Mouse (Mus musculus) lung, postnatal 0 days (tissue): Measurements from ENCODE around the gene Nexn. TPM values are rescaled to one million over a fixed set of nuclear protein-coding genes. Genes with fewer than 3 reads are reported as not detected.
A peak's percentile ranks its signal among the peaks of the same experiment; 100 is the strongest.

Experiments
- ATAC-seq: fragments of 200-750 bp; cut with Nextera tagmentation; 2 replicates; pipeline ENCODE4 v1.8.0; 2017; ENCODE audit warnings: moderate library complexity
- DNase-seq: peaks from one replicate; pipeline ENCODE4 v3.0.0-alpha.2; 2016; ENCODE audit warnings: low spot score
- H3K27ac ChIP-seq: fragments of 300-500 bp; sonication (generic); 2 replicates; pipeline ENCODE4 v1.5.1; 2014; ENCODE audit warnings: antibody characterized with exemption, mild to moderate bottlenecking, low read length, mixed read lengths
- H3K27me3 ChIP-seq: fragments of 300-500 bp; sonication (generic); replicated peaks from 2 replicates; pipeline ENCODE4 v1.6.1; 2014; ENCODE audit warnings: low read length, mixed read lengths; ENCODE audit not compliant: insufficient read depth
- H3K36me3 ChIP-seq: fragments of 300-500 bp; sonication (generic); 2 replicates; pipeline ENCODE4 v1.6.1; 2014; ENCODE audit warnings: low read length, mixed read lengths; ENCODE audit not compliant: insufficient read depth
- H3K4me1 ChIP-seq: fragments of 300-500 bp; sonication (generic); 2 replicates; pipeline ENCODE4 v1.6.1; 2014; ENCODE audit warnings: antibody characterized with exemption, low read depth, low read length, mixed read lengths; ENCODE audit not compliant: insufficient read depth
- H3K4me2 ChIP-seq: fragments of 300-500 bp; sonication (generic); replicated peaks from 2 replicates; pipeline ENCODE4 v1.6.1; 2014; ENCODE audit warnings: low read depth, mild to moderate bottlenecking, low read length, moderate library complexity, mixed read lengths
- H3K4me3 ChIP-seq: fragments of 300-500 bp; sonication (generic); 2 replicates; pipeline ENCODE4 v1.5.1; 2014; ENCODE audit warnings: low read depth, low read length
- H3K9ac ChIP-seq: fragments of 300-500 bp; sonication (generic); replicated peaks from 2 replicates; pipeline ENCODE4 v1.6.1; 2014; ENCODE audit warnings: low read depth, mild to moderate bottlenecking
- H3K9me3 ChIP-seq: fragments of 300-500 bp; sonication (generic); 2 replicates; pipeline ENCODE4 v1.6.1; 2016; ENCODE audit warnings: low read length, mixed read lengths
- CTCF ChIP-seq: IDR thresholded peaks from 2 replicates; pipeline ENCODE4 v1.5.1; 2016; ENCODE audit warnings: antibody characterized with exemption, mild to moderate bottlenecking
- EP300 ChIP-seq: IDR thresholded peaks from 2 replicates; pipeline ENCODE4 v1.6.1; 2016; ENCODE audit warnings: antibody characterized with exemption, mild to moderate bottlenecking, control low read depth
- WGBS: fragments of 180-500 bp; shearing (Covaris S2); extraction: QIAGEN DNeasy Blood & Tissue Kit; methylation state at CpG from one replicate; pipeline ENCODE4 v1.1.7; 2014; 5-methylcytosine and 5-hydroxymethylcytosine counted together
- polyA plus RNA-seq: library from polyadenylated mRNA; unstranded; fragments of >200 nt; fragmentation: Nextera tagmentation; extraction: Ambion mirVana; gene quantifications from 2 replicates; pipeline ENCODE4 v1.2.1, GENCODE M21; 2015

Gene Nexn
- polyA plus RNA-seq, 1 experiment from 2014 or later: 39.9 TPM

DNA sequence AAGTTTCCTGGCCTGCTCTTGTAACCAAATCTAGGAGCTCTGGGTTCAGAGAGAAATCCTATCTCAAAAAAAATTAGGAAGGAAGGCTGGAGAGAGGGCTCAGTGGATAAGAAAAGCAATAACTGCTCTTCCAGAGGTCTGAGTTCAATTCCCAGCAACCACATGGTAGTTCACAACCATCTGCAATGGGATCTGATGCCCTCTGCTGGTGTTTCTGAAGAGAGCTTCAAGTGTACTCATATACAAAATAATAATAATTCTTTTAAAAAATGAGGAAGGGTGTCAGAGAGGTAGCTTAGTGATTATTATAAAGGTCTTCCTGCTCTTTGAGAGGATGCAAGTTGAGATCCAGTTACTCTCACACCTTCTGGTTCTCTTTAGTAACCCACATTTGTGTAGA is 41.2 kb downstream of the Nexn start:
- H3K27me3 ChIP-seq: no peaks in the 10 kb centered on the region
- H3K4me2 ChIP-seq: no peak overlapping the region
- no peaks in the 10 kb centered on the region for H3K9me3 ChIP-seq
- DNase-seq (no peak), ATAC-seq (no peak)
- TF ChIP-seq EP300: no peak
- peak; percentile 20 for TF ChIP-seq CTCF
- no peaks in the 10 kb centered on the region for H3K4me1 ChIP-seq
- H3K36me3 ChIP-seq: peaks cover 57% of the 10 kb centered on the region
- no peak overlapping the region for H3K27ac ChIP-seq
- no peak overlapping the region for H3K9ac ChIP-seq
- H3K4me3 ChIP-seq: no peak overlapping the region

DNA sequence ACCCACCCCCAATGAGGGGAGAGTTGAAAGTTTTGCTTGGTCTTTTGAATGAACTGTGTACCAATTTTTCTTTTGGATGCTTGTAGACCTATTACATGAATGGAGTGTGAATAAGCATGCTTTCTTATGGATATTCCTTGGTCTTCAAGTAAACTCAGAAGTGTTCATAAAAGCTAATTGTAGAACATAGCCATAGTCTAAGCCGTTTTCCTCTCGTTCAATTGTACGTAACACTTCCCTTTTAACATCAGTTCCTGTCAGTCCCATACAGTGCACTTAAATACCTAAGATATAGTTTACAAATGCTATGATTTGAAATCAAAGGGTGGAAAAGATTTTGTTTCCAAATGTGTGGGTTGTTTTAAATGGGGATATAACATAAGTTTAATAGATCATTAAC is 52.7 kb downstream of the Nexn start:
- whole genome bisulfite sequencing: 11% methylated on average over 3 of the region's 3 CpGs
- Histone ChIP-seq H3K9ac (no peak overlapping the region), H3K9me3 (no peaks in the 10 kb centered on the region), H3K27ac (no peak overlapping the region), H3K4me3 (no peak overlapping the region), H3K4me2 (0 out of 2 replicates have a peak overlapping the region, but pooled peaks have one; percentile 85), H3K4me1 (peaks cover 9% of the 10 kb centered on the region), H3K27me3 (no peaks in the 10 kb centered on the region), H3K36me3 (peaks cover 10% of the 10 kb centered on the region; the same call in 1 of the 2 replicates)
- ATAC-seq: no peak
- TF ChIP-seq CTCF (no peak), EP300 (no peak)
- no peak for DNase-seq

DNA sequence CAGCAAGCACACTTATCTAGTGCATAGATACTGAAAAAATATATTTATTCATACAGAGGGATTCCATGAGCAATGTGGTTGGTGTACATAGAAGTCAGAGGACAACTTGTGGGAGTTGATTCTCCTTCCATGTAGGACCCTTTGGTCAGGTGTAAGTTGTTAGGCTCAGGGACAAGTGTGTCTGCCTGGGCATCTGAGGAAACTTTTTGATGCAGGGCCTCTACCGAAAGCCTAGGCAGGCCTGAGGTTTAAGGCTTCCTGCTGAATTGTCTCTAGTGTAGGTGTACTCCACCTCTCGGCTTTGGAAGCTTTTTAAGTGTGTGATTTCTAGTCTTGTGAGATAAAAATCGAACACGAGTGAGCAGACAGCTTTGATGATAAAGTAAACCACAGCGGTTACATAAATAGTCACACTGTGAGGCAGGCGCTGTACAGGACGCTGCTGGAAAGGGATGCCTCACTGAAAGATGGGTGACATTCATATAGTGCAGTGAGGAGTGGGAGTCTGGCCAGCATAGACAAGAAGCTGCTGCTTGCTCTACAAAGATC is 54.3 kb downstream of the Nexn start:
- no peak for DNase-seq
- ATAC-seq: no peak
- Histone ChIP-seq H3K36me3 (no peaks in the 10 kb centered on the region), H3K4me2 (peak overlapping the region; percentile 85), H3K9me3 (no peaks in the 10 kb centered on the region), H3K4me3 (peak overlapping the region; percentile 84), H3K27ac (0 out of 2 replicates have a peak overlapping the region, but pooled peaks have one; percentile 97), H3K27me3 (no peaks in the 10 kb centered on the region), H3K4me1 (peaks cover 9% of the 10 kb centered on the region), H3K9ac (peak overlapping the region; percentile 98)
- TF ChIP-seq EP300 (no peak), CTCF (no peak)
- WGBS: 0% methylated on average over 7 of the region's 7 CpGs

DNA sequence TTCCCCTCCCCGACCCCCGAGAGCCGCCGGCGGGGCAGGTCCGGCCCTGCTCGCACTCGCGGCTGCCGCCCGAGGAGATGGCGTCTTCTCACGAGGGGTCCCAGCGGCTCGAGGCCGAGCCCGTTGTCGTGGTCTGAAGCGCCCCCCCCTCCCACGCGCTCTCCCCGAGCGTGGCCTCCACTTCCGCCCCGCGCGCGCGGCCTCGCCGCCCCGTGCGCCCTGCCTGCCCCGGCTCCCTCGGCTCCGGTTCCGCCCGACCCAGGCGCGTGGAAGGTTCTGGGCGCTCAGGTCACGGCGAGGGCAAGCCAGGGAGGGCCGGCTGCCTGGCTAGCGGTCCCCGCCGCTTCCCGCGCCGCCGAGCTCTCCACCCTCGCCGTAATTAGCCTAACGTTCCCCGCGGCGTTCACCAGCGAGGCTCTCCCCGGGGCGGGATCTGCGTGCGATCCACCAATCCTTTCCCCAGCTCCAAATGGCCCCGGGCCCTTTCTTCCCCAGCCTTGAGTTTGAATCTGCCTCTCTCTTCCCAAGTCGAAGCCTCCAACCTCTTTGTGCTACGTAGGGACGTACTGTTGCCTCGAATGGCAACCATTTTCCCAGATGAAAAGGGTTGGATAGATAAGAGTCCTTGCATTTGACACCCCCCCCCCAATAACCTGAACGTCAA is 55.3 kb downstream of the Nexn start:
- peak overlapping the region; percentile 98 for H3K9ac ChIP-seq
- peak overlapping the region; percentile 85 for H3K4me2 ChIP-seq
- WGBS: under 1% methylated on average over 52 of the region's 68 CpGs
- no peaks in the 10 kb centered on the region for H3K9me3 ChIP-seq
- H3K4me1 ChIP-seq: peaks cover 9% of the 10 kb centered on the region
- H3K4me3 ChIP-seq: peak overlapping the region; percentile 84
- TF ChIP-seq CTCF (no peak), EP300 (no peak)
- no peaks in the 10 kb centered on the region for H3K27me3 ChIP-seq
- DNase-seq: peak; percentile 79
- H3K27ac ChIP-seq: peak overlapping the region; percentile 97
- ATAC-seq: peak; percentile 53
- no peaks in the 10 kb centered on the region for H3K36me3 ChIP-seq

DNA sequence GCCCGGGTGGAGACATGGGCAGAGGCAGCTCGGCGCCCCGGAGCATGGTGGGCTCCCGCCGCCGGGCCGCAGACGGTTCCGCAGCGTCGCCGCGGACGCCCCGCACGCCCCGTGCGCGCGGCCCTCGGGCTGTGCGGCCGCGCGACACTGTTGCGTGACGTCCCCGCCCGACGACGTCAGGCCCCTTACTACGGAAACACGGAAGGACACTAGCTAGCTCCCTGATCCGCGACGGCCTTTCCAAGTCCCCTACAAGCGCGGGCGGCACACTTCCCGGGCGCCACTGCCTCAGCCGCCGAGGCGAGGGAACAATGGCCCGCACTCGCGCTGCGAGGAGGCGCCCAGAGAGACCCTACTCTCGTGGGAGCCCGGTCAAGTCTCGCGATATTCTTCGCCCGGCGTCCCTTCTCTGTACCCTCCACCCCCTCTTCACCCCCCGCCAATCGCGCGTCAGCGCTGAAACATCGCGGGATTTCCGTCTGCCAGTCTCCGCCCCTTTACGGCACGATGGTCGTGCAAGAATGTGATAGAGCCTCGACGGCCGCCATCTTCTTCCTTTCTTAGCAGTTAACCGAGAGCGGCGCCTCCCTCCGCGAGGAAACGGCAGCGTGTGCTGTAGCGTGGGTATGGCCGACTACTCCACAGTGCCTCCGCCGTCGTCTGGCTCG is 56.0 kb downstream of the Nexn start, which contains the start of the genes Dnajb4 and Fubp1:
TSS of gene Dnajb4 (minus strand) at position 336 of the 668 bp plus-strand sequence.
TSS of gene Fubp1 (plus strand) at position 456 of the 668 bp plus-strand sequence.
- H3K9ac ChIP-seq: peak within 1 kb of the TSS; percentile 99
- H3K9me3 ChIP-seq: no peaks in the 10 kb centered on the region
- peaks cover 9% of the 10 kb centered on the region for H3K4me1 ChIP-seq
- H3K27ac ChIP-seq: peak within 1 kb of the TSS; percentile 97
- H3K36me3 ChIP-seq: no peaks in the 10 kb centered on the region
- H3K27me3 ChIP-seq: no peaks in the 10 kb centered on the region
- peak within 1 kb of the TSS; percentile 85 for H3K4me2 ChIP-seq
- WGBS: under 1% methylated on average over 75 of the region's 85 CpGs
- TF ChIP-seq CTCF (0 out of 2 replicates have a peak, but pooled peaks have one; percentile 21), EP300 (peak; percentile 98)
- peak; percentile 97 for ATAC-seq
- H3K4me3 ChIP-seq: peak within 1 kb of the TSS; percentile 84
- DNase-seq: peak; percentile 99
